Mouse (Mus musculus): ENCODE data around the gene Sowaha.

DNA sequence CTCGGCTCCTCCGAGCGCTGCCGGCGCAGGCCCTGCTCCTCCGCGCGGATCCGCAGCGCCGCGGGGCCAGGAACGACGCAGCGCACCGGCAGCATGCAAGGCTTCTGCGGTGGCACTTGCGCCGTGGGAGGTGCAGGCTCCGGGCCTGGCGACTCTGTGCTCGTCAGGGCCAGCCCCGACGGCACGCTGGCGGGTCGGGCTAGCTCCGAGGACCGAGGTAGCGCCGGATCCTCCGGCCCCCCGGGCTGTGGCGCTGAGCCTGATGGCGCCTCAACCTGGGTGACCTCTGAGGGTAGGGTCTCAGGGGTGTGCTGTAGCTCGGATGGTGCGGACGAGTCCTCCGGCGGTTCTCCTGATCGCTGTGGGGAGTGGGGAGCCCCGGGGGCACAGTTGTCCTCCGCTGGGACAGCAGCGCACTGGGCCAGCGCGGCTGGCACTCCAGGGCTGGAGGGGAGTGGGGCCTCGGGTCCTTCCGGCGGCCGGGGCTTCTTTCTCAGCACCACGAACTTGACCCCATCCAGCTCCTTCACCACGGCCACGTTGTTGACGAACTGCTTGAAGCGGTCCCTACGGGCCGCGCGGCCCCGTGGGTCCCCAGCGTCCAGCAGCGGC, 797 bp downstream of the Sowaha start:
- TF ChIP-seq CTCF (IDR thresholded peaks at IDR 0.05; ENCODE audit: borderline replicate concordance, extremely low read depth, insufficient read depth, insufficient read length), result no peak
- TF ChIP-seq POLR2A (IDR thresholded peaks at IDR 0.05; ENCODE audit: borderline replicate concordance, extremely low read depth, insufficient read depth, insufficient read length, poor library complexity, severe bottlenecking), result no peak
